Comparison of ENCODE assay signal across 8 mouse cellular contexts in genomic region chr11:119041325-119041716, GRCm38 (mm10). TPM values are rescaled to one million over a fixed set of nuclear protein-coding genes. Genes with fewer than 3 reads are reported as not detected.
A peak's percentile ranks its signal among the peaks of the same experiment; 100 is the strongest.
DNase-seq lines count a peak whose midpoint lies in the region; ATAC-seq and TF ChIP-seq lines count a peak whose summit lies in the region.

No protein-coding gene starts in this region.

- ATAC-seq in heart, embryonic 16.5 days (replicated peaks; ENCODE audit: extremely low read depth, insufficient read depth, low FRiP score), result peak; percentile 20
- no peak; the same call in 1 of the 2 replicates for ATAC-seq in embryonic facial prominence, embryonic 11.5 days (replicated peaks; ENCODE audit: insufficient number of reproducible peaks, low FRiP score, low TSS enrichment, low read depth)
- peak; percentile 60; the same call in 1 of the 2 replicates for ATAC-seq in limb, embryonic 11.5 days (ENCODE audit: insufficient number of reproducible peaks, low FRiP score, low TSS enrichment, low read depth)
- peak; percentile 57 for ATAC-seq in neural tube, embryonic 11.5 days (ENCODE audit: insufficient read depth, low FRiP score, low TSS enrichment)

- peak overlapping the region; percentile 82 for H3K4me3 ChIP-seq in heart, embryonic 16.5 days (ENCODE audit: low read length)
- H3K4me3 ChIP-seq in ES-Bruce4 (ENCODE audit: low read depth, low read length), result peak overlapping the region; percentile 69
- peak overlapping the region; percentile 56 for H3K4me3 ChIP-seq in embryonic facial prominence, embryonic 11.5 days (ENCODE audit: low read depth, low read length)
- peak overlapping the region; percentile 75 for H3K4me3 ChIP-seq in limb, embryonic 11.5 days (ENCODE audit: low read depth, low read length)
- peak overlapping the region; percentile 68 for H3K4me3 ChIP-seq in neural tube, embryonic 11.5 days (ENCODE audit: low read depth, low read length)

- peaks cover 37% of the 10 kb centered on the region for H3K4me1 ChIP-seq in heart, embryonic 16.5 days (ENCODE audit: control insufficient read depth, insufficient read depth, low read length)
- no peaks in the 10 kb centered on the region for H3K4me1 ChIP-seq in ES-Bruce4 (ENCODE audit: control insufficient read depth, insufficient read depth, low read length)
- H3K4me1 ChIP-seq in embryonic facial prominence, embryonic 11.5 days (ENCODE audit: control insufficient read depth, insufficient read depth, low read length), result peaks cover 12% of the 10 kb centered on the region
- H3K4me1 ChIP-seq in limb, embryonic 11.5 days (ENCODE audit: control insufficient read depth, insufficient read depth, low read length), result peaks cover 67% of the 10 kb centered on the region
- peaks cover 38% of the 10 kb centered on the region for H3K4me1 ChIP-seq in neural tube, embryonic 11.5 days (ENCODE audit: control insufficient read depth, insufficient read depth, low read length)

- H3K27me3 ChIP-seq in heart, embryonic 16.5 days (ENCODE audit: control insufficient read depth, insufficient read depth, low read length), result peaks cover 56% of the 10 kb centered on the region
- H3K27me3 ChIP-seq in ES-Bruce4 (ENCODE audit: control insufficient read depth, insufficient read depth, low read length, poor library complexity, severe bottlenecking), result peaks cover 38% of the 10 kb centered on the region
- peaks cover 31% of the 10 kb centered on the region for H3K27me3 ChIP-seq in embryonic facial prominence, embryonic 11.5 days (ENCODE audit: control insufficient read depth, insufficient read depth, low read length)
- peaks cover 34% of the 10 kb centered on the region for H3K27me3 ChIP-seq in limb, embryonic 11.5 days (ENCODE audit: control insufficient read depth, insufficient read depth, low read length)
- peaks cover 77% of the 10 kb centered on the region for H3K27me3 ChIP-seq in neural tube, embryonic 11.5 days (ENCODE audit: control insufficient read depth, insufficient read depth, low read length)

- no peak overlapping the region for H3K27ac ChIP-seq in heart, embryonic 16.5 days (ENCODE audit: low read length)
- H3K27ac ChIP-seq in ES-Bruce4 (ENCODE audit: insufficient read depth, low read length), result no peak overlapping the region
- 0 out of 2 replicates have a peak overlapping the region, but pooled peaks have one; percentile 53 for H3K27ac ChIP-seq in embryonic facial prominence, embryonic 11.5 days (replicated peaks; ENCODE audit: low read depth, low read length)
- H3K27ac ChIP-seq in limb, embryonic 11.5 days (replicated peaks; ENCODE audit: low read depth, low read length), result peak overlapping the region; percentile 64
- H3K27ac ChIP-seq in neural tube, embryonic 11.5 days (ENCODE audit: low read depth, low read length), result peak overlapping the region; percentile 72

- peaks cover 7% of the 10 kb centered on the region for H3K36me3 ChIP-seq in heart, embryonic 16.5 days (ENCODE audit: control insufficient read depth, insufficient read depth)
- no peaks in the 10 kb centered on the region for H3K36me3 ChIP-seq in ES-Bruce4 (ENCODE audit: control insufficient read depth, insufficient read depth, low read length, poor library complexity, severe bottlenecking)
- H3K36me3 ChIP-seq in embryonic facial prominence, embryonic 11.5 days (replicated peaks; ENCODE audit: control insufficient read depth, insufficient read depth, low read depth, low read length), result no peaks in the 10 kb centered on the region; the same call in 1 of the 2 replicates
- peaks cover 5% of the 10 kb centered on the region; the same call in 1 of the 2 replicates for H3K36me3 ChIP-seq in limb, embryonic 11.5 days (ENCODE audit: control insufficient read depth, insufficient read depth, low read length)
- H3K36me3 ChIP-seq in neural tube, embryonic 11.5 days (ENCODE audit: control insufficient read depth, insufficient read depth, low read length), result no peaks in the 10 kb centered on the region

- under 1% methylated on average over 31 of the region's 31 CpGs for WGBS in heart, embryonic 16.5 days
- WGBS in embryonic facial prominence, embryonic 11.5 days, result 0% methylated on average over 31 of the region's 31 CpGs
- WGBS in limb, embryonic 11.5 days, result under 1% methylated on average over 31 of the region's 31 CpGs
- WGBS in neural tube, embryonic 11.5 days, result under 1% methylated on average over 29 of the region's 31 CpGs

- peak overlapping the region; percentile 98 for H3K4me2 ChIP-seq in heart, embryonic 16.5 days (ENCODE audit: low read depth, low read length)
- peak overlapping the region; percentile 88 for H3K4me2 ChIP-seq in embryonic facial prominence, embryonic 11.5 days (ENCODE audit: low read depth, low read length)
- H3K4me2 ChIP-seq in limb, embryonic 11.5 days (ENCODE audit: low read depth, severe bottlenecking), result peak overlapping the region; percentile 91
- H3K4me2 ChIP-seq in neural tube, embryonic 11.5 days (ENCODE audit: low read depth), result peak overlapping the region; percentile 99

- TF ChIP-seq EP300 in ES-Bruce4 (IDR thresholded peaks at IDR 0.05; ENCODE audit: insufficient read depth, low read depth, low read length), result no peak

- no peaks in the 10 kb centered on the region for H3K9me3 ChIP-seq in heart, embryonic 16.5 days (replicated peaks; ENCODE audit: control insufficient read depth, low read length)
- no peaks in the 10 kb centered on the region for H3K9me3 ChIP-seq in ES-Bruce4 (replicated peaks; ENCODE audit: control insufficient read depth, insufficient read depth, low read length, poor library complexity, severe bottlenecking)
- no peaks in the 10 kb centered on the region for H3K9me3 ChIP-seq in embryonic facial prominence, embryonic 11.5 days (replicated peaks; ENCODE audit: control insufficient read depth, low read length)
- H3K9me3 ChIP-seq in limb, embryonic 11.5 days (ENCODE audit: control insufficient read depth, low read length), result no peaks in the 10 kb centered on the region
- no peaks in the 10 kb centered on the region for H3K9me3 ChIP-seq in neural tube, embryonic 11.5 days (ENCODE audit: control insufficient read depth, low read length)

- peak overlapping the region; percentile 75 for H3K9ac ChIP-seq in heart, embryonic 16.5 days (ENCODE audit: low read length)
- no peak overlapping the region for H3K9ac ChIP-seq in ES-Bruce4 (ENCODE audit: low read depth, poor library complexity, severe bottlenecking)
- peak overlapping the region; percentile 60 for H3K9ac ChIP-seq in embryonic facial prominence, embryonic 11.5 days (replicated peaks; ENCODE audit: low read length)
- peak overlapping the region; percentile 65 for H3K9ac ChIP-seq in limb, embryonic 11.5 days (ENCODE audit: low read length)
- peak overlapping the region; percentile 68 for H3K9ac ChIP-seq in neural tube, embryonic 11.5 days (ENCODE audit: low read length)

- TF ChIP-seq POLR2A in ES-Bruce4 (IDR thresholded peaks at IDR 0.05; ENCODE audit: insufficient read depth, low read length), result no peak

- DNase-seq in heart, adult 11 months, result no peak
- DNase-seq in embryonic facial prominence, embryonic 11.5 days (ENCODE audit: low spot score), result peak; percentile 66
- peak; percentile 87 for DNase-seq in limb, embryonic 11.5 days (ENCODE audit: low spot score)
- peak; percentile 78 for DNase-seq in neural tube, embryonic 11.5 days (ENCODE audit: low spot score)
- DNase-seq in cerebellum, postnatal 36 days, result no peak
- DNase-seq in thymus, postnatal 14 days, result no peak

- no peak for TF ChIP-seq CTCF in ES-Bruce4 (IDR thresholded peaks at IDR 0.05; ENCODE audit: low read depth, low read length)

RNA-seq across cellular contexts. Expression of gene Cbx8, which starts 0.6 kb away (rescaled TPM):
- 7.0 and 7.5 TPM in 2 replicates for polyA plus RNA-seq in heart, embryonic 16.5 days (2015; fragmentation: Nextera tagmentation; extraction: Ambion mirVana)
- polyA plus RNA-seq in ES-Bruce4 (2011; ENCODE audit: insufficient read depth, insufficient read length, low read depth, missing spikeins), result 0.75 and 1.7 TPM in 2 replicates
- polyA plus RNA-seq in embryonic facial prominence, embryonic 11.5 days (2014; fragmentation: Nextera tagmentation; extraction: Ambion mirVana), result 10.3 and 12.2 TPM in 2 replicates
- polyA plus RNA-seq in limb, embryonic 11.5 days (2014; fragmentation: Nextera tagmentation; extraction: Ambion mirVana), result 12.2 and 13.4 TPM in 2 replicates
- 6.8 and 7.0 TPM in 2 replicates for polyA plus RNA-seq in neural tube, embryonic 11.5 days (2014; fragmentation: Nextera tagmentation; extraction: Ambion mirVana)

RNA-seq across cellular contexts. Expression of gene Cbx2, which starts 18.6 kb away (rescaled TPM):
- 15.0 and 15.3 TPM in 2 replicates for polyA plus RNA-seq in heart, embryonic 16.5 days (2015; fragmentation: Nextera tagmentation; extraction: Ambion mirVana)
- 11.6 and 12.9 TPM in 2 replicates for polyA plus RNA-seq in ES-Bruce4 (2011; ENCODE audit: insufficient read depth, insufficient read length, low read depth, missing spikeins)
- polyA plus RNA-seq in embryonic facial prominence, embryonic 11.5 days (2014; fragmentation: Nextera tagmentation; extraction: Ambion mirVana), result 87.1 and 91.8 TPM in 2 replicates
- 121 and 131 TPM in 2 replicates for polyA plus RNA-seq in limb, embryonic 11.5 days (2014; fragmentation: Nextera tagmentation; extraction: Ambion mirVana)
- 61.5 and 65.0 TPM in 2 replicates for polyA plus RNA-seq in neural tube, embryonic 11.5 days (2014; fragmentation: Nextera tagmentation; extraction: Ambion mirVana)

RNA-seq across cellular contexts. Expression of gene Cbx4, which starts 44.7 kb away (rescaled TPM):
- polyA plus RNA-seq in heart, embryonic 16.5 days (2015; fragmentation: Nextera tagmentation; extraction: Ambion mirVana), result 11.5 and 12.6 TPM in 2 replicates
- 0.32 and 0.46 TPM in 2 replicates for polyA plus RNA-seq in ES-Bruce4 (2011; ENCODE audit: insufficient read depth, insufficient read length, low read depth, missing spikeins)
- polyA plus RNA-seq in embryonic facial prominence, embryonic 11.5 days (2014; fragmentation: Nextera tagmentation; extraction: Ambion mirVana), result 4.4 and 4.8 TPM in 2 replicates
- 5.4 and 5.8 TPM in 2 replicates for polyA plus RNA-seq in limb, embryonic 11.5 days (2014; fragmentation: Nextera tagmentation; extraction: Ambion mirVana)
- 6.0 and 6.1 TPM in 2 replicates for polyA plus RNA-seq in neural tube, embryonic 11.5 days (2014; fragmentation: Nextera tagmentation; extraction: Ambion mirVana)

RNA-seq across cellular contexts. Expression of gene Enpp7, which starts 53.3 kb away (rescaled TPM):
- polyA plus RNA-seq in heart, embryonic 16.5 days (2015; fragmentation: Nextera tagmentation; extraction: Ambion mirVana), result 0.12 TPM in 1 of 2 replicates, not detected in the other
- polyA plus RNA-seq in ES-Bruce4 (2011; ENCODE audit: insufficient read depth, insufficient read length, low read depth, missing spikeins), result not detected in 2 replicates
- polyA plus RNA-seq in embryonic facial prominence, embryonic 11.5 days (2014; fragmentation: Nextera tagmentation; extraction: Ambion mirVana), result not detected in 2 replicates
- polyA plus RNA-seq in limb, embryonic 11.5 days (2014; fragmentation: Nextera tagmentation; extraction: Ambion mirVana), result not detected in 2 replicates
- polyA plus RNA-seq in neural tube, embryonic 11.5 days (2014; fragmentation: Nextera tagmentation; extraction: Ambion mirVana), result not detected in 2 replicates

Comparison
In these comparisons a context has a peak if more than half of its experiments do, and no peak if none do; other contexts are left out.
1. H3K27ac ChIP-seq: peak in embryonic facial prominence, embryonic 11.5 days (single experiment), limb, embryonic 11.5 days (single experiment) and neural tube, embryonic 11.5 days (single experiment); none in heart, embryonic 16.5 days (single experiment) and ES-Bruce4 (single experiment).
2. DNase-seq: peak in embryonic facial prominence, embryonic 11.5 days (single experiment), limb, embryonic 11.5 days (single experiment) and neural tube, embryonic 11.5 days (single experiment); none in heart, adult 11 months (single experiment), cerebellum, postnatal 36 days (0 of 2) and thymus, postnatal 14 days (single experiment).
3. Peak in every context shown above with its lines, with median percentiles within 50 percentile points of each other: H3K4me2 ChIP-seq and H3K4me3 ChIP-seq.